8 mouse cellular contexts compared by ENCODE assay signal in the genomic region with DNA sequence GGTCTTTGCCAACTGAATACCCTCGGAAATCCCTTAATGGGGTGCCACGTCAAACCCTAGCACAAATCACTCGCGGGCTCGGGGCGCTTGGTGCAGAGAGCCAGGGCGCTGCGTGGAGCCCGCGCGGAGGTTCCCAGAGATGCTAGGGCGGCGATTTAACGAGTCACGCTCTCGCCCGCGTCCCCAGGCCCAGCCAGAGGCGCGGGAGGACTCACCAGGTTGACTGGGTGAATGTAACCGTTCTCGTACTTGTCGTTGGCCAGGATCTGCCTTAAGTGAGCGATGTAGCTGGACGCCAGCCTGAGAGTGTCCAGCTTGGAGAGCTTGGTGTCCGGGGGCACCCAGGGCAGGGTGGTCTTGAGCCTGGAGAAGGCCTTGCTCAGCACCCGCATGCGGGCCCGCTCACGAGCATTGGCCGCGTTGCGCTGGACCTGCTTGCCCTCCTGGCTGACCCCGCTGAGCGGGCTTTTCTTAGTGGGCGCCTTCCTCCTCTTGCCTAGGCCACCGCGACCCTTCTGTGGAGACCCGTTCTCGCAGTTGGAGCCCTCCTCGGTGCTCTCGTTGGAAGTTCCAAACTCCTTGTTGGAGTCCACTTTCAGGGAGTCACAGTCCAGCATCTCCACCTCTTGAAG. TPM values are rescaled to one million over a fixed set of nuclear protein-coding genes. Genes with fewer than 3 reads are reported as not detected.
DNase-seq lines count a peak whose midpoint lies in the region; ATAC-seq lines count a peak whose summit lies in the region.

No protein-coding gene starts in this region.

- peak; percentile 10; the same call in 1 of the 2 replicates for ATAC-seq in intestine, embryonic 14.5 days (replicated peaks; ENCODE audit: low FRiP score, low TSS enrichment, low read depth)
- ATAC-seq in midbrain, embryonic 13.5 days: peak; percentile 31; the same call in 1 of the 2 replicates

- H3K4me2 ChIP-seq in intestine, embryonic 14.5 days (ENCODE audit: low read length): peak overlapping the region; percentile 49
- peak overlapping the region; percentile 6; the same call in 1 of the 2 replicates for H3K4me2 ChIP-seq in midbrain, embryonic 13.5 days (replicated peaks)

- H3K4me3 ChIP-seq in intestine, embryonic 14.5 days (ENCODE audit: low read depth, low read length): peak overlapping the region; percentile 76
- peak overlapping the region; percentile 13; the same call in 1 of the 2 replicates for H3K4me3 ChIP-seq in midbrain, embryonic 13.5 days (replicated peaks)

- intact Hi-C loops in left cerebral cortex, postnatal 10 days (cut with DNase I): loop anchor here (2.0 to 5.0 kb wide), 2 partner anchors 23 to 667 kb away; no protein-coding TSS in a partner anchor

- peaks cover 24% of the 10 kb centered on the region for H3K4me1 ChIP-seq in intestine, embryonic 14.5 days (replicated peaks; ENCODE audit: control insufficient read depth, insufficient read depth, low read length)
- 0 out of 2 replicates have a peak, but pooled peaks cover 8% of the 10 kb centered on the region for H3K4me1 ChIP-seq in midbrain, embryonic 13.5 days (replicated peaks)

- 0 out of 2 replicates have a peak, but pooled peaks cover 6% of the 10 kb centered on the region for H3K36me3 ChIP-seq in intestine, embryonic 14.5 days (ENCODE audit: control insufficient read depth, insufficient read depth, low read length)
- H3K36me3 ChIP-seq in midbrain, embryonic 13.5 days: no peaks in the 10 kb centered on the region

- peak overlapping the region; percentile 100 for H3K9ac ChIP-seq in intestine, embryonic 14.5 days (ENCODE audit: low read length)
- H3K9ac ChIP-seq in midbrain, embryonic 13.5 days (replicated peaks): no peak overlapping the region

- DNase-seq in cerebellum, postnatal 14 days: peak; percentile 15 to 30
- no peak for DNase-seq in cerebellum, postnatal 36 days
- peak; percentile 71 for DNase-seq in embryo, embryonic 9.5 days (ENCODE audit: extremely low spot score)
- peak; percentile 83 for DNase-seq in intestine, embryonic 14.5 days (ENCODE audit: low spot score)
- DNase-seq in left cerebral cortex, postnatal 10 days (ENCODE audit: extremely low spot score in 1 of 2, low spot score in 2 of 2): no peak
- no peak for DNase-seq in gastrocnemius, postnatal 25 days
- no peak for DNase-seq in cerebellum, adult 11 months

- H3K9me3 ChIP-seq in intestine, embryonic 14.5 days (ENCODE audit: control insufficient read depth, low read length): no peaks in the 10 kb centered on the region
- no peaks in the 10 kb centered on the region for H3K9me3 ChIP-seq in midbrain, embryonic 13.5 days

- H3K27me3 ChIP-seq in intestine, embryonic 14.5 days (replicated peaks; ENCODE audit: control insufficient read depth, insufficient read depth, low read length): peaks cover 16% of the 10 kb centered on the region; the same call in 1 of the 2 replicates
- H3K27me3 ChIP-seq in midbrain, embryonic 13.5 days: peaks cover 95% of the 10 kb centered on the region

- 1% methylated on average over 42 of the region's 42 CpGs for WGBS in intestine, embryonic 14.5 days
- WGBS in midbrain, embryonic 13.5 days: under 1% methylated on average over 42 of the region's 42 CpGs

- peak overlapping the region; percentile 99 for H3K27ac ChIP-seq in intestine, embryonic 14.5 days (ENCODE audit: low read depth)
- no peak overlapping the region for H3K27ac ChIP-seq in midbrain, embryonic 13.5 days

RNA-seq across cellular contexts. Expression of gene Tcf21, which starts 0.6 kb away (rescaled TPM):
- 257 and 320 TPM in 2 replicates for polyA plus RNA-seq in intestine, embryonic 14.5 days (2014; fragmentation: Nextera tagmentation; extraction: Ambion mirVana)
- 0.32 and 0.41 TPM in 2 replicates for polyA plus RNA-seq in midbrain, embryonic 13.5 days (2015; fragmentation: Nextera tagmentation; extraction: Ambion mirVana)
- not detected for total RNA-seq in left cerebral cortex, postnatal 10 days (2021)
- total RNA-seq in gastrocnemius, postnatal 25 days (2021): not detected

Comparison
In these comparisons a context has a peak if more than half of its experiments do, and no peak if none do; other contexts are left out.
1. DNase-seq: peak in cerebellum, postnatal 14 days (2 of 2), embryo, embryonic 9.5 days (single experiment) and intestine, embryonic 14.5 days (single experiment); none in cerebellum, postnatal 36 days (0 of 2), left cerebral cortex, postnatal 10 days (0 of 2), gastrocnemius, postnatal 25 days (single experiment) and cerebellum, adult 11 months (single experiment).